Mouse (Mus musculus) liver, adult 2 months (tissue): Measurements from ENCODE around the gene Actl10.
A peak's percentile ranks its signal among the peaks of the same experiment; 100 is the strongest.

Source experiments
- CTCF ChIP-seq: fragments of 200-500 bp; IDR thresholded peaks from 2 replicates; pipeline ENCODE4 v1.5.1; 2011; ENCODE audit warnings: low read depth, low read length, control low read depth
- POLR2A ChIP-seq: fragments of 200-500 bp; IDR thresholded peaks from 2 replicates; pipeline ENCODE4 v1.6.1; 2011; ENCODE audit warnings: low read length, control low read depth; ENCODE audit not compliant: insufficient read depth; ENCODE audit errors: extremely low read depth

GRCm38 (mm10) chr2:154584931-154585601, 33.5 kb downstream of the Actl10 start:
- TF ChIP-seq CTCF: peak; percentile 3; the same call in 1 of the 2 replicates
- no peak for TF ChIP-seq POLR2A
